Mouse (Mus musculus) splenic B cell, adult 2 months (primary cell): ENCODE measurements around the gene Hoxa2.

Source experiments
- DNase-seq: peaks from one replicate; pipeline ENCODE4 v3.0.0-alpha.2; 2011; ENCODE audit warnings: low read depth, low spot score
- H3K27me3 ChIP-seq: 2 replicates; pipeline ENCODE4 v1.6.1; 2012; ENCODE audit warnings: mild to moderate bottlenecking, low read length, moderate library complexity, mixed read lengths; ENCODE audit not compliant: control insufficient read depth, poor library complexity, insufficient read depth, severe bottlenecking
- H3K36me3 ChIP-seq: 2 replicates; pipeline ENCODE4 v1.6.1; 2012; ENCODE audit warnings: mild to moderate bottlenecking, low read length, moderate library complexity, mixed read lengths; ENCODE audit not compliant: control insufficient read depth, poor library complexity, insufficient read depth, severe bottlenecking

The Hoxa2 gene

GRCm38 (mm10) chr6:52159164-52159761 lies 5.4 kb downstream of the Hoxa2 start:
- peaks cover 9% of the 10 kb centered on the region for H3K27me3 ChIP-seq
- DNase-seq: no peak
- no peaks in the 10 kb centered on the region for H3K36me3 ChIP-seq

- peak; percentile 59 for DNase-seq
- no peaks in the 10 kb centered on the region for H3K36me3 ChIP-seq
- H3K27me3 ChIP-seq: peaks cover 9% of the 10 kb centered on the region
These were observed 6.2 kb downstream of the Hoxa2 start, which contains the start of gene Hoxa1 for GRCm38 (mm10) chr6:52158276-52159051. Gene Hoxa1 (minus strand): TSS chr6:52158317.

GRCm38 (mm10) chr6:52157466-52158275 lies 7.0 kb downstream of the Hoxa2 start:
- H3K36me3 ChIP-seq: no peaks in the 10 kb centered on the region
- no peak for DNase-seq
- H3K27me3 ChIP-seq: peaks cover 9% of the 10 kb centered on the region

- Histone ChIP-seq H3K36me3 (no peaks in the 10 kb centered on the region), H3K27me3 (peaks cover 9% of the 10 kb centered on the region)
- no peak for DNase-seq
These were observed 8.0 kb downstream of the Hoxa2 start for GRCm38 (mm10) chr6:52156551-52157200.

- H3K27me3 ChIP-seq: peaks cover 7% of the 10 kb centered on the region; the same call in 1 of the 2 replicates
- H3K36me3 ChIP-seq: no peaks in the 10 kb centered on the region
- DNase-seq: no peak
These were observed 9.2 kb downstream of the Hoxa2 start for GRCm38 (mm10) chr6:52155471-52155870.

GRCm38 (mm10) chr6:52154044-52154443 lies 10.6 kb downstream of the Hoxa2 start:
- Histone ChIP-seq H3K36me3 (no peaks in the 10 kb centered on the region), H3K27me3 (peaks cover 3% of the 10 kb centered on the region; the same call in 1 of the 2 replicates)
- no peak for DNase-seq

GRCm38 (mm10) chr6:52153270-52153669 lies 11.4 kb downstream of the Hoxa2 start:
- no peak for DNase-seq
- Histone ChIP-seq H3K27me3 (peaks cover 3% of the 10 kb centered on the region; the same call in 1 of the 2 replicates), H3K36me3 (no peaks in the 10 kb centered on the region)

GRCm38 (mm10) chr6:52152226-52153193 lies 12.1 kb downstream of the Hoxa2 start:
- Histone ChIP-seq H3K36me3 (no peaks in the 10 kb centered on the region), H3K27me3 (peaks cover 1% of the 10 kb centered on the region; the same call in 1 of the 2 replicates)
- DNase-seq: no peak

- no peak for DNase-seq
- no peaks in the 10 kb centered on the region for H3K36me3 ChIP-seq
- H3K27me3 ChIP-seq: peaks cover 1% of the 10 kb centered on the region; the same call in 1 of the 2 replicates
These were observed 13.1 kb downstream of the Hoxa2 start for GRCm38 (mm10) chr6:52151571-52151970.

GRCm38 (mm10) chr6:52150401-52150966 lies 14.1 kb downstream of the Hoxa2 start:
- peaks cover 1% of the 10 kb centered on the region; the same call in 1 of the 2 replicates for H3K27me3 ChIP-seq
- H3K36me3 ChIP-seq: no peaks in the 10 kb centered on the region
- DNase-seq: no peak

- no peak for DNase-seq
- no peaks in the 10 kb centered on the region for H3K27me3 ChIP-seq
- no peaks in the 10 kb centered on the region for H3K36me3 ChIP-seq
These were observed 25.5 kb downstream of the Hoxa2 start for GRCm38 (mm10) chr6:52139115-52139514.

- Histone ChIP-seq H3K27me3 (no peaks in the 10 kb centered on the region), H3K36me3 (no peaks in the 10 kb centered on the region)
- DNase-seq: no peak
These were observed 26.1 kb downstream of the Hoxa2 start for GRCm38 (mm10) chr6:52138576-52138975.

GRCm38 (mm10) chr6:52137841-52138535 lies 26.6 kb downstream of the Hoxa2 start:
- no peaks in the 10 kb centered on the region for H3K36me3 ChIP-seq
- no peak for DNase-seq

More at GRCm38 (mm10) chr6:52137841-52138535, 26.6 kb downstream of the Hoxa2 start:
- no peaks in the 10 kb centered on the region for H3K27me3 ChIP-seq
